Mouse (Mus musculus) CH12.LX (cell line): ENCODE results near the gene Csrnp1. TPM values are rescaled to one million over a fixed set of nuclear protein-coding genes. Genes with fewer than 3 reads are reported as not detected.
A peak's percentile ranks its signal among the peaks of the same experiment; 100 is the strongest.

Experiments used
- DNase-seq: peaks from one replicate; pipeline ENCODE4 v3.0.0-alpha.2; 2013; ENCODE audit errors: extremely low read depth
- H3K27ac ChIP-seq: 2 replicates; pipeline ENCODE4 v1.5.1; 2012; ENCODE audit warnings: low read depth, mild to moderate bottlenecking, control low read depth, moderate library complexity; ENCODE audit not compliant: insufficient read depth
- H3K27me3 ChIP-seq: replicated peaks from 2 replicates; pipeline ENCODE3; 2012; ENCODE audit warnings: inconsistent platforms
- H3K36me3 ChIP-seq, 2 experiments: replicated peaks in 1 of 2; 2 replicates each; pipeline versions ENCODE3 to v1.6.1; 2012; ENCODE audit warnings: inconsistent platforms in 1 of 2, low read length in 1 of 2, mild to moderate bottlenecking in 1 of 2, mixed read lengths in 1 of 2, moderate library complexity in 1 of 2; ENCODE audit not compliant: control insufficient read depth in 1 of 2, insufficient read depth in 1 of 2
- H3K4me1 ChIP-seq, 2 experiments: 2 replicates each; pipeline ENCODE4 v1.6.1; 2012; ENCODE audit warnings: inconsistent platforms in 1 of 2, moderate library complexity in 1 of 2; ENCODE audit not compliant: insufficient read depth in 2 of 2, control insufficient read depth in 1 of 2
- H3K4me2 ChIP-seq: 2 replicates; pipeline ENCODE4 v1.6.1; 2012; ENCODE audit warnings: low read depth, mild to moderate bottlenecking, control low read depth; ENCODE audit not compliant: poor library complexity, insufficient read depth, severe bottlenecking
- H3K4me3 ChIP-seq, 3 experiments: fragments of 150-350 bp in 1 of 3; sonication (generic) in 1 of 3; replicated peaks in 1 of 3; 2 replicates each; pipeline versions ENCODE3 to v1.5.1; 2011 to 2012; ENCODE audit warnings: low read depth in 2 of 3, low read length in 2 of 3, mild to moderate bottlenecking in 2 of 3, moderate library complexity in 2 of 3, control low read depth in 1 of 3, improper control_type of control experiment in 1 of 3, inconsistent platforms in 1 of 3, mixed read lengths in 1 of 3; ENCODE audit not compliant: poor library complexity in 1 of 3
- H3K79me2 ChIP-seq: replicated peaks from 2 replicates; pipeline ENCODE4 v1.6.1; 2012; ENCODE audit warnings: mild to moderate bottlenecking, moderate library complexity; ENCODE audit not compliant: control insufficient read depth, poor library complexity, insufficient read depth, severe bottlenecking; ENCODE audit errors: extremely low read depth
- H3K9ac ChIP-seq: 2 replicates; pipeline ENCODE4 v1.6.1; 2012; ENCODE audit warnings: low read depth, mild to moderate bottlenecking, control low read depth, moderate library complexity; ENCODE audit not compliant: insufficient read depth
- H3K9me3 ChIP-seq: replicated peaks from 2 replicates; pipeline ENCODE3; 2012; ENCODE audit warnings: low read length, inconsistent platforms, mixed read lengths
- CHD2 ChIP-seq: IDR thresholded peaks from 2 replicates; pipeline ENCODE4 v1.6.1; 2011; ENCODE audit warnings: low read length, improper control_type of control experiment
- CTCF ChIP-seq, 2 experiments: IDR thresholded peaks in 1 of 2; conservative IDR thresholded peaks in 1 of 2; 2 replicates each; pipeline ENCODE4 v1.5.1; 2011 to 2012; ENCODE audit warnings: low read depth in 2 of 2, low read length in 2 of 2, improper control_type of control experiment in 1 of 2, inconsistent platforms in 1 of 2, mild to moderate bottlenecking in 1 of 2, moderate library complexity in 1 of 2
- E2F4 ChIP-seq: IDR thresholded peaks from 2 replicates; pipeline ENCODE4 v1.6.1; 2011; ENCODE audit warnings: low read depth, low read length, improper control_type of control experiment; ENCODE audit not compliant: insufficient replicate concordance
- ELF1 ChIP-seq: IDR thresholded peaks from 2 replicates; pipeline ENCODE4 v1.6.1; 2014; ENCODE audit warnings: low read depth, mild to moderate bottlenecking, inconsistent platforms, low read length, improper control_type of control experiment
- GABPA ChIP-seq: IDR thresholded peaks from 2 replicates; pipeline ENCODE4 v1.6.1; 2012; ENCODE audit warnings: low read depth, low read length, improper control_type of control experiment, inconsistent platforms; ENCODE audit not compliant: insufficient replicate concordance
- IRF4 ChIP-seq: IDR thresholded peaks from 2 replicates; pipeline ENCODE4 v1.6.1; 2014; ENCODE audit warnings: low read depth, mild to moderate bottlenecking, inconsistent platforms, low read length, improper control_type of control experiment
- JUN ChIP-seq: IDR thresholded peaks from 2 replicates; pipeline ENCODE4 v1.6.1; 2011; ENCODE audit warnings: low read depth, mild to moderate bottlenecking, low read length, improper control_type of control experiment, moderate library complexity; ENCODE audit not compliant: insufficient read depth
- JUND ChIP-seq: conservative IDR thresholded peaks from 2 replicates; pipeline ENCODE4 v1.6.1; 2011; ENCODE audit warnings: low read depth, low read length, improper control_type of control experiment
- MAFK ChIP-seq: IDR thresholded peaks from 2 replicates; pipeline ENCODE4 v1.6.1; 2011; ENCODE audit warnings: low read length, improper control_type of control experiment; ENCODE audit not compliant: insufficient replicate concordance
- MAX ChIP-seq: IDR thresholded peaks from 2 replicates; pipeline ENCODE4 v1.6.1; 2011; ENCODE audit warnings: low read length, improper control_type of control experiment
- MAZ ChIP-seq: IDR thresholded peaks from 2 replicates; pipeline ENCODE4 v1.6.1; 2012; ENCODE audit warnings: low read depth, mild to moderate bottlenecking, inconsistent platforms, low read length, improper control_type of control experiment, moderate library complexity
- MYC ChIP-seq: IDR thresholded peaks from 2 replicates; pipeline ENCODE4 v1.6.1; 2011; ENCODE audit warnings: low read depth, mild to moderate bottlenecking, improper control_type of control experiment, low read length
- NRF1 ChIP-seq: IDR thresholded peaks from 2 replicates; pipeline ENCODE4 v1.6.1; 2014; ENCODE audit warnings: low read depth, mild to moderate bottlenecking, inconsistent platforms, low read length, improper control_type of control experiment, moderate library complexity
- POLR2AphosphoS2 ChIP-seq: IDR thresholded peaks from 2 replicates; pipeline ENCODE4 v1.6.1; 2011; ENCODE audit warnings: low read depth, low read length, improper control_type of control experiment
- TCF12 ChIP-seq: IDR thresholded peaks from 2 replicates; pipeline ENCODE4 v1.6.1; 2014; ENCODE audit warnings: low read depth, mild to moderate bottlenecking, inconsistent platforms, low read length, improper control_type of control experiment
- ZKSCAN1 ChIP-seq: IDR thresholded peaks from 2 replicates; pipeline ENCODE4 v1.6.1; 2012; ENCODE audit warnings: low read depth, inconsistent platforms, low read length, improper control_type of control experiment, borderline replicate concordance
- ZMIZ1 ChIP-seq: IDR thresholded peaks from 2 replicates; pipeline ENCODE4 v1.6.1; 2012; ENCODE audit warnings: low read depth, mild to moderate bottlenecking, inconsistent platforms, low read length, improper control_type of control experiment
- dilution Hi-C: fragments of 300-500 bp; cut with MboI; formaldehyde crosslinking; loops from 2 replicates; pipeline ENCODE4 v1.14.3; 2020; ENCODE audit warnings: low sequenced_read_pairs; ENCODE audit not compliant: extremely low pct_unique_long_range_greater_than_20kb, extremely low pct_ligation_motif_present
- in situ Hi-C: fragments of 300-500 bp; cut with MboI; formaldehyde crosslinking; loops from 3 replicates; pipeline ENCODE4 v1.14.3; 2019; ENCODE audit warnings: low sequenced_read_pairs, low pct_ligation_motif_present, low pct_unique_long_range_greater_than_20kb, mixed read lengths
- polyA plus RNA-seq: library from polyadenylated mRNA; unstranded; fragments of >175 nt; gene quantifications from 2 replicates; pipeline ENCODE4 v1.2.1, GENCODE M21; 2012; ENCODE audit warnings: low read depth; ENCODE audit not compliant: insufficient read length
- total RNA-seq, 2 experiments: library from RNA; depleted of rRNA; stranded (reverse); fragments of 300-350 nt in 1 of 2; fragments of >200 nt in 1 of 2; gene quantifications; 2 replicates each; pipeline ENCODE4 v1.2.3; 2012 to 2014

The Csrnp1 gene
- total and polyA plus RNA-seq, 3 experiments = 7.8 to 15.5 (median 8.6) TPM

- Histone ChIP-seq H3K4me2 (no peak overlapping the region), H3K79me2 (no peaks in the 10 kb centered on the region), H3K9me3 (peaks cover 13% of the 10 kb centered on the region), H3K4me3 (no peak overlapping the region), H3K9ac (no peak overlapping the region), H3K27me3 (peaks cover 40% of the 10 kb centered on the region), H3K27ac (no peak overlapping the region), H3K36me3 (no peaks in the 10 kb centered on the region), H3K4me1 (peaks cover 0 to 22% of the 10 kb centered on the region in 2 experiments; a peak in 2 of 4 replicates)
- TF ChIP-seq MAZ (no peak), CHD2 (no peak), E2F4 (no peak), TCF12 (no peak), CTCF (conservative IDR thresholded peaks at IDR 0.05 in 1 of 2, IDR thresholded peaks at IDR 0.05 in 1 of 2; ENCODE audit: low read depth in 2 of 2, low read length in 2 of 2) (peak in 1 of 2 experiments; percentile 17; a peak in 2 of 4 replicates), JUND (no peak)
- in situ Hi-C loops = no loop called here
- DNase-seq = no peak
- dilution Hi-C loops = no loop called here
Observed at GRCm38 (mm10) chr9:120007833-120008232, 23.4 kb upstream of the Csrnp1 start.

GRCm38 (mm10) chr9:120005936-120006335, 21.5 kb upstream of the Csrnp1 start:
- Histone ChIP-seq H3K27me3 (peaks cover 34% of the 10 kb centered on the region), H3K36me3 (no peaks in the 10 kb centered on the region), H3K27ac (no peak overlapping the region), H3K79me2 (no peaks in the 10 kb centered on the region), H3K9me3 (peaks cover 13% of the 10 kb centered on the region), H3K4me3 (no peak overlapping the region), H3K9ac (no peak overlapping the region), H3K4me2 (no peak overlapping the region), H3K4me1 (peaks cover 5 to 20% of the 10 kb centered on the region in 2 experiments; a peak in 2 of 4 replicates)
- no peak for DNase-seq
- no peak for TF ChIP-seq IRF4
- no peak for TF ChIP-seq ZKSCAN1
- no peak for TF ChIP-seq ZMIZ1
- TF ChIP-seq POLR2AphosphoS2 = no peak
- TF ChIP-seq MAFK = no peak
- no peak for TF ChIP-seq ELF1
- TF ChIP-seq NRF1 = no peak
- no peak for TF ChIP-seq MAX
- no peak for TF ChIP-seq MAZ
- no peak for TF ChIP-seq GABPA
- TF ChIP-seq MYC = no peak
- TF ChIP-seq JUN = no peak
- in situ Hi-C loops = no loop called here
- dilution Hi-C loops = no loop called here
